Mouse (Mus musculus) mouse embryonic stem cell (cell line): ENCODE measurements around the gene Osbpl5.
"Not testable (repeated sequence)": the region's sequence is repeated elsewhere in the genome, so short reads cannot be mapped to it uniquely, and the experiment has no call there.

Experiments
- in situ Hi-C, 2 experiments: fragments of 300-500 bp; cut with MboI; formaldehyde crosslinking; loops; 1 replicate in 1 of 2; 3 replicates in 1 of 2; pipeline ENCODE4 v1.14.3; 2019 to 2020; ENCODE audit warnings: low sequenced_read_pairs in 2 of 2, low pct_unique_long_range_greater_than_20kb in 1 of 2, mixed read lengths in 1 of 2; ENCODE audit not compliant: unreplicated experiment in 1 of 2

Osbpl5 gene

GRCm38 (mm10) chr7:143717811-143718210 lies 39.0 kb downstream of the Osbpl5 start:
- in situ Hi-C loops: no loop called here

DNA sequence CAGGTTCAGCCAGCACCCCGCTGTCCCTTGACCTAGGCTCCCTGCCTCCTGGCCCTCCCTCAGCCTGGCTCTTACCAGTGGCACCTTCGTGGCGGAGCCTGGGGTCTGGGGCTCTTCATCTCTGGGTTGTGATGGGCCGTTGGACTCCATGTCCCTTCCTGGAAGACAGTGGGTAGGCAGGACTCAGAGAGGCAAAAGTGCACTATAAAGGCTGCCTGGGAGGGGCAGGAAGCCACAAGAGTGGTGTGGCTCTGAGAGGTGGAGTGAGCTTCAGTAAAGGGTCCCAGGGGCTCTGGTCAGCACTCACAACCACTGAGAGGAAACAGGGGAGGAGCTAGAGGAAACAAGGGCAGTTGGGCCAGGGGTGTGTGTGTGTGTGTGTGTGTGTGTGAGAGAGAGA lies 43.4 kb downstream of the Osbpl5 start:
- in situ Hi-C loops: no loop called here

- in situ Hi-C loops: no loop called here
These were observed 43.9 kb downstream of the Osbpl5 start for GRCm38 (mm10) chr7:143712771-143713348.

GRCm38 (mm10) chr7:143712023-143712422 lies 44.8 kb downstream of the Osbpl5 start:
- in situ Hi-C loops: no loop called here

- in situ Hi-C loops: no loop called here
These were observed 45.4 kb downstream of the Osbpl5 start for GRCm38 (mm10) chr7:143711381-143711780.

DNA sequence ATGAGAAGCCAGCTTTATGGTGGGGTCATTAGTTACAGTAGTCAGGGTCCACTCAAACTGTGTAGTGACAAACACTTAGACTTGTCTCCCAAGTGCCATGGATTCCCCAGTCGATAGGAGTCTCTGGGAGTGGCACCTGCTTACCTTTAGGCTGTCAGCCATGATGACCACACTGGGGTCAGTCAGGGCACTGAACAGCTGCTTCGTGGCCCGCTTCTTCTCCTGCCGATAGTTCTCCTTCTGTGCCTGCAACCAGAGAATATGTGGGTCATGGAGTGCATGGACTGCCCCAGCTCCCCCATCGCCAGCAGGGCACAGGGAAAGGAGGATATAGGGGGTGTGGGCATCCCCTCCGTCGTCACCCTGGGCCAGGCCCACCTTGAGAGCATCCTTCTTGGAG lies 47.4 kb downstream of the Osbpl5 start:
- in situ Hi-C loops: loop anchor here (5.0 kb wide), 2 partner anchors 43 to 53 kb away; no protein-coding TSS in a partner anchor

GRCm38 (mm10) chr7:143706697-143707438 lies 49.9 kb downstream of the Osbpl5 start:
- in situ Hi-C loops: loop anchor here (5.0 kb wide), 2 partner anchors 45 to 55 kb away; no protein-coding TSS in a partner anchor

DNA sequence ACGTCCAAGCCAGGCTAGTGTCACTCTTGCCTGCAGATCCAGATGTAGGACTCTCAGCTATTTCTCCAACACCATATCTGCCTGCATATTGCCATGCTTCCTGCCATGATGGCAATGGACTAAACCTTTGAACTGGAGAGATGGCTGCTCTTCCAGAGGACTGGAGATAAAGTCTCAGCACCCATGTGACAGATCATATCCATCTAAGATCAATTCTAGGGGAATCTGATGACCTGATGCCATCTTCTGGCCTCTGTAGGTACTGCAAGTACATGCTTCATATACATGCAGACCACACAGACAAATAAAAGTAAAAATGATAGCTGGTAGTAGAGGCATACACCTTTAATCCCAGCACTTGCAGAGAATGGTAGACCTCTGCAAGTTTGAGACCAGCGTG lies 60.6 kb downstream of the Osbpl5 start:
- in situ Hi-C loops: loop anchor here (5.0 to 10.0 kb wide), 3 partner anchors 84 to 171 kb away; no protein-coding TSS in a partner anchor

DNA sequence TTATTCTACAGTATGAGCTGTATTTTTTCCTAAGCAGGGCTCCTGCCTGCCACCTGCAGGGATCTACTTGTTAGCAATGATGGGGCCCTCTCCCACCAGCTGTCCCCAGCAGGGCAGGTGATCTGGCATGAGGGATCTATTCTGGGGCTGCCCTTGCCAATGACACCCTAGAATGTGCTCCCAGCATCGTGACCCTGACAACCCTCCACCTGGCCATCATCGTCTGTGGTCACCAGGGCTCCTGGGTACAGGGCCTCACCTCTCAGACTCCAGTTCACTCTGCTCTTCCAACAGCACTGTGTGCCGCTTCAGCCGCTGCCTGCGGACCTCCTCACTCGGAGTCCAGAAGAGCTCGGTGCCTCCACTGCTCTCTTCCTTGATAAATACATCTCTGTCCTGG lies 62.2 kb downstream of the Osbpl5 start:
- in situ Hi-C loops: loop anchor here in 1 of 2 experiments (10.0 kb wide), 1 partner anchor 170 kb away; no protein-coding TSS in a partner anchor

DNA sequence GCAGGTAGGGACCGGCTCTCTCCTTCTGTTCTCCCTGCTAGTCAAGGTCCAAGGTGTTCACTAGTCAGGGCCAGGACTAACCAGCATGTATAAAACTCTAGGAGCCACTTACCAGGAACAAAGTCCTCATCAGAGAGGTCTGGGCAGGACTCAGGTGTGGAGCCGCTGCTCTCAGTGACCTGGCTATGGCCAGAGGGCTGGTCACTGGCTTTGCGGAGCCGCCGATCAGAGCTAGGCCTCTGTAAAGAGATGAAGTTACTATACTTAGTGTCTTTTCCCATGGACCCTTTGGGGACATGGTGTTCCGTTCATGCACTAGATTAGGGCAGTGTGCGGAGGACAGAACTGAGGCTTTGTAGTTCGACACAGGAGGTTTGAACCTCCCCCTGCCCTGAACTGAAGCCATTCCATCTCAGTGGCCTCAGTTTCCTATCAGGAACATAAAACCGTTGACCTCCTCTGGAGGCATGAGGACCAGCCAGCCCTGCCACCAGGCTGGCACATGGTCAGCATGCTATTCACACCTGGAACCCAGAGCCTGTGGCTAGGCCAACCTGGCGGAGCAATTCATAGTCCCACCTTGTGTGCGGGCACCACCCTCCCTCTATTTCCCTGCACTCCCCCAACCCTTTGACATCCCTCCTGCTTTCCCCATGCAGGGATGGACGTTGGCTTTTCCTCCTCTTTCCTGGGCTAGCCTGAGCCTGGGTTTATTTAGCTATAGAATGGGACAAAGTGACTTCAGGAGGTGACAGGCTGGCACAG lies 63.9 kb downstream of the Osbpl5 start:
- in situ Hi-C loops: loop anchor here in 1 of 2 experiments (10.0 kb wide), 1 partner anchor 168 kb away; no protein-coding TSS in a partner anchor

DNA sequence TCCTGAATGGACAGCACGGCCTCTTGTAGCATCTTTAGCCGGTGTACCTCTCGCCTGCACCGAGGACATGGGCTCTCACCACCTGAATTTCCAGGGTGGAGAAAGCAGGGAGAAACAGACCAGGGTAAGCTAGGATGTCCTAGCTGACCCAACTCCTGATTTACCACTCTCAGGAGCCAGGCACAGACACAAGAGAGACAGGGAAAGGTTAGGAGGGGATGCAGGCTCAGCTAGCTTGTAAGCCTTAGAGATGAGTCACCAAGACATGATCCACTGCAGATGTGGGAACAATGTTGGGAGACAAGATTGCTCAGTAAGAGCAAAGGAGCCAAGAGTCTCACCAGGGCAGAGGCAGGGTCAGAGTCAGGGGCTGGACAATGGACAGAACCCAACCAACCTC lies 64.9 kb downstream of the Osbpl5 start:
- in situ Hi-C loops: loop anchor here in 1 of 2 experiments (10.0 kb wide), 1 partner anchor 167 kb away; no protein-coding TSS in a partner anchor

DNA sequence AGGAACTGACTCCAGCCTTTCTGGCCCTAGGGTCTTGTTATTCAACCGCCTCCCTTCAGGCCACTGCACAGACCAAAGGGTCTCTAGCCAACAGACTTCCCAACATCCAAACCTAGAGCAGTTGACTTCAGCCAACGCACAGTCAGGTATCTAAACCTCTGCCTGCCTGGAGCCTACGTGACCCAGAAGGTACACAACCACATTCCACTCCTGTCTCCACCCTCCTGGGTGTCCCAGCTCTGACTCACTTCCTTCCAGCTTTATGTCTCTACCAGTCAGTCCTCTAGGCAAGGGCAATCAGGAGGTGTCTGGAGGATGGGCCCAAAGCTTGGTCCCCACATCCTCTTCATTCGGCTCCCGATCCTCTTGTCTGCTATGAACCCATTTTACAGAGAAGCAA lies 65.6 kb downstream of the Osbpl5 start:
- in situ Hi-C loops: loop anchor here in 1 of 2 experiments (10.0 kb wide), 1 partner anchor 166 kb away; no protein-coding TSS in a partner anchor

- in situ Hi-C loops: loop anchor here in 1 of 2 experiments (10.0 kb wide), 1 partner anchor 165 kb away; no protein-coding TSS in a partner anchor
These were observed 66.8 kb downstream of the Osbpl5 start for GRCm38 (mm10) chr7:143689946-143690345.

- in situ Hi-C loops: no loop called here
These were observed 67.3 kb downstream of the Osbpl5 start for GRCm38 (mm10) chr7:143689481-143689880.

DNA sequence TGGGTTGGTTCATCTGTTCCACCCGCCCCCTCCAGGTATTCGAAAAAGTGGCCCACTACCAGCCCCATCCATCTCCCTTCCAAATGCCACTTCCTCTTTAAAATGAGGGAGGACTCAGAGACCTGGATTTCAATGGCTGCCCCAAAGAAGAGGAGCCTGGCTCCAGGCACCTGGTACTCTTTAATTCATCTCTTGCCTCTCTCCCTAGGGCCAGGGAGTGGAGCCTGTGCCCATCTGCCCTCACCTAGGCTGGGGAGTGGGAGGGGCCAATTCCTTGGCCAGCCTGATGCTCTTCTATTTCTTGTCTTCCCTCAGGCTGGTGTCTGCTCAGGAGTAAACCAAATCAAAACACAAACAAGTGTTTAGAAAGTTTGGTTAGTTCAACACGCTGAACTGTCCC lies 70.1 kb downstream of the Osbpl5 start:
- in situ Hi-C loops: not testable (repeated sequence)

DNA sequence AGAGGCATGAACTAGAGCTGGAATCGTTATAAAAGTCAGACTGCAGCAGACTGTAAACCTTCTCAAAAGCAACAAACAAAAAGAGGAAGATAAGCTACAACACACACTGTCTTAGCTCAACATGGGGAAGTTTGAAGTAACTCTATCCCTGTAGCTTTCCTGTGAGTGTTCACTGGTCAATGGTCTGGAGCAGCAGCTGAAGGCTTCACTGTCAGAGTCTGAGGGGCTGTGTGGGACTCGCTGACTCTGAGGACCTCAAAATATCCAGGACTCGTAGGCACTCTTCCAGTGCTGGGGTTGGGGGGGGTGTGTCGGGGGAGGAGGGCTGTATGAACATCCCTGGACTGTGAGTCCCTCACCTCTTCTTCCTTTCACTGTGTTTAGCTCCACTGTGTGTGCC lies 70.6 kb downstream of the Osbpl5 start:
- in situ Hi-C loops: not testable (repeated sequence)

DNA sequence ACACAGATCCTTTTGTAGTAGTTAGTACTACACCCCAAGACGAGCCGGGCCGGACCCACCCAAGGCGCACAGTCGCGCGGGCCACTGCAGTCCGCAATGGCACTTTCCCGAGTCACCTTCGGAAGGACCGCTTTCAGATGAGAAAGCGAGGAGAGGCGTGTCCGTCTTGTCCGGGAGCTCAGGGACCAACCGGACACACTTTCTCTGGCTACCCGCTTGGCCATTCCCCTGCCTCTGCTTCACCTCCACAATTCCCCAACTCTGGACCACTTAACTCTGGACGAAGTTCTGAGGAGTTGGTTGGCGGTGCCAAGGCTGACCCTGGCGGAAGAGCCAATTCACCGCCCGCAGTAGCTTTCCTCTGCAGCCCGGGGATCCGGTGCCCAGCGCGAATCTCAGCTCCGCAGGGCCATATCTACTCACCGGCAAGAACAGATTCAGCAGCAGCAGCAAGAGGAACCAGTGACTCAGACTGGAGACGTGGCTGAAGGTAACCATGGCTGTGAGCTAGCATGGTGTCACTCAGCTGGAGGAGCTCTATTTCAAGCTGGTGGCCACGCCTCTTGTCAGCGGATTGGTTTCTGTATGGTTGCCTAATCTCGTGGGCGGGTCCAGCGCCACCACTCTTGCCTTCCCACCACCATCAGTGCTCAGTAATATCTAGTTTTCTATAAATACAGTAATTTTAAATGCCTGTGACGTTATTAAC lies 71.3 kb downstream of the Osbpl5 start, which contains the start of gene Tnfrsf23:
Gene Tnfrsf23 (minus strand): TSS at position 514 of the 709 bp plus-strand sequence.
- in situ Hi-C loops: no loop called here

GRCm38 (mm10) chr7:143684569-143684968 lies 72.2 kb downstream of the Osbpl5 start:
- in situ Hi-C loops: not testable (repeated sequence)
